Mouse (Mus musculus) adrenal gland, adult 18-20 months (tissue): ENCODE results near the gene Lrit2. TPM values are rescaled to one million over a fixed set of nuclear protein-coding genes. Genes with fewer than 3 reads are reported as not detected.
A peak's percentile ranks its signal among the peaks of the same experiment; 100 is the strongest.

Experiments used
- DNase-seq, 2 experiments: peaks; one replicate each; pipeline ENCODE4 v3.0.0; 2021 to 2022; ENCODE audit warnings: low spot score in 2 of 2
- long read RNA-seq, 2 experiments: library from polyadenylated mRNA; stranded (forward); transcript quantifications; one replicate each; pipeline ENCODE4 v2.0.0; 2021
- total RNA-seq, 2 experiments: library from RNA; stranded (reverse); gene quantifications; 1 replicate in 1 of 2; 2 replicates in 1 of 2; pipeline ENCODE4 v1.2.3; 2021

Lrit2 gene
- total RNA-seq = not detected
- long read RNA-seq, experiment 1 = 0 reads
- long read RNA-seq, experiment 2 = 0 reads

DNA sequence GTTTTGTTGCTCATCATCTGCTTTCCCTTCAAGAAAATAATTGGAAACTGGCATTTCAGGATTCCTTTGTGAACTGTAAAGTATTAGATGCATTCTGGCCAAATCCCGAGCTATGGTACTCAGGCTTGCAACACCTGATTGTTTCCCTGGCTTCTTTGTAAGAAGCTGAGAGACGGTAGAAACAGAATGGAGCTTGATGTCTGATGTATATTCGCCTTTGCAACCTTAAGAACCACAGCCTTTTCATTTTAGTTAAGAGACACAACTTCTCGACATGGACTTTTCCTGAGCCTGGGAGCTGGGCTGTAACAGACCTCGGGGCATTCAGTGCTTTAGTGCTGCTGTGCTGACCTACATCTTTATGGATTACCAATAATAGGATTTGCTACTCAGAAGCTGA lies at the start of gene Lrit2:
TSS of gene Lrit2 (plus strand) at position 301 of the 400 bp plus-strand sequence.
- DNase-seq = no peak

DNA sequence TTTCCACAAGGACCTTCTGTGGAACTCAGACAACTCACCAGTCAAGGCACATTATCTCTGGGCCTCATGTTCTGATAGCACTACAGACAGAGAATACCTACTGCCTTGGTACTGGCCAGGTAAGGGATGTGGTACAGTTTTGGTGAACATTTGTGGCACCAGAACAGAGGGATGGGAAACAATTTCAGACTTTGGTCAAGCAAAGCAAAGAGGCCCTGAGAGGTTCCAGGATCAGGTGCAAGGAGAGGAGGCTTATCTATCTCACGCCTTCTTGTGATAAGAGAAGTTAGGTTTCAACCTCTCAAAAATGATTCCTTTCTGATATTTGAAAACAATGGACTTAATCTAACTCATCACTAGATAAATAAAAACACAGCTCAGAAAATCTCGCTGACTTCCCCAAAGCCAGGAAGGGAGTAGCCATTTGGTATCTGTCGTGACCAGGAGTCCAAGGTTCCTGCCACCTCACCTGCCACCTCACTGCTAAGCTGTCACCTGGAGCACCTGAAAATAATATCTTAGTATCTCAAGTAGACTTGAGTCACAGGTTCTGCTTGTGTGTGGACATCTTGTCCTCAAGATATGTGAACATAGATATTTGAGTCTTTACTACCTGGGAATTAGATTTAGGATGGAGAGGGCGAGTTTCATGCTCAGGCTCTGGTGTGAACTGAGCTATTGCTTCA lies 40.3 kb upstream of the Lrit2 start:
- DNase-seq = no peak

DNA sequence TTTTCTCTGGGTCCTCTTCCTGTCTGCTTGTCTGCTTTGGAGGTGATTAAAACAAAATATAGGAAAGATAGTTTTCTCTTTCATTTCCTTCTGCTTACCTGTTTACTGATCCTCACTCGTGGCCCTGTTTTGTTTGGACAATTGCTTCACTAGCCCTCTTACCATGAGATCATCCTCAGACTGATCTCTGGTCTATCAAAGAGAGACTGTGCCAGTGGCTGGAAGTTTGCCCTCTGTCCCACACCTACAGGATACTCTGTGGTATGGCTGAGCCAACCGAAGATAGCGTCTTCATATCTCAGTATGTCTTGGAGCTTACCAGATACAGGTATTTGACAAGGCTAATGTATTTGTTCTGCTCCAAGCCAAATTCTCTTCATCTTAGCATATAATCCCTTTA lies 39.8 kb upstream of the Lrit2 start:
- DNase-seq = no peak

DNA sequence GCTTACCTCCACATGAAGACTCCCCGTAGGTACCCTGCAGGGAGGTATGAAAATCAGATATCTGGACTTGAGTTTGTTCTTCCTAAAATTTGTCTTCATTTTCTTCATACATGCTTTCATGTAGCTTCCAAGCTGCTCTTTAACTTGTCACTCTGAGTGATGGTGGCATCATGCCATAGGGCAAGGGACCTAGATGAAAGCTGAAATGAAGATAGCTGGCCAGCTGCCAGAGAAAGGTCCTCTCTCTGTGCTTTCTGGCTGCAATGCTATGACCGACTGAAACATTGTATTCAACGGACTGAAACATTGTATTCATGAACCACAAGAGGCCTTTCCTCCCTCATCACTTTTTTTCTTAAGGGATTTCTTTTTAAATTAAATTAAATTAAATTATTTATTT lies 39.2 kb upstream of the Lrit2 start:
- no peak for DNase-seq

DNA sequence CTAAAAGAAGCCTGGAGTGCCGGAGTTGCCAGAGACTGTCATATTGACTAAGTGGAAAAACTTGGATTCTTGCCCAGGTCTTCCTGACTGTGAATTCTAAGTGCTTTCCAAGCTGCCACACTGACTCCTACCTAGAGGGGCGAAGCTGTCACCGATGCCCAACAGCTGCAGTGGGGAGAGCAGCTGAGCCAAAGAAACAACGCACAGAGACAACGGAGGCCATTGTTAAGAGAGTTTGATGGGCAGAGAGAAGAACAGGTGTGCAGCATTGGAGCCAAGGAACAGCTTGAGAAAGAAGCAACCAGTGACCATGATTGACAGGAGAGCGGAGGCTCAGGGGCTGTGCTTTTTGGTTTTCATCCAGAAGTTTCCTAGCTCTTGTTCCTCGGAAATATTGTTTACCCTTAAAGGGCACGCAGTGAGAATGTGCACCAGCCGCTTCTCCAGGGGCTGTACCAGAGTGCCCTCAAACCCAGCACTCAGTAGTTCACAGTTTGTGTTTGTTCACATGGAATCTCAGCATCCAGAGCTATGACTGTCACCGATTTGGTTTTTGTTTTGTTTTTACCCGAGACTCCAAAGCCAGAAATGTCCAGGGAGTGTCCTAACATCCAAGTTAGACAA lies 35.1 kb upstream of the Lrit2 start:
- no peak for DNase-seq

DNA sequence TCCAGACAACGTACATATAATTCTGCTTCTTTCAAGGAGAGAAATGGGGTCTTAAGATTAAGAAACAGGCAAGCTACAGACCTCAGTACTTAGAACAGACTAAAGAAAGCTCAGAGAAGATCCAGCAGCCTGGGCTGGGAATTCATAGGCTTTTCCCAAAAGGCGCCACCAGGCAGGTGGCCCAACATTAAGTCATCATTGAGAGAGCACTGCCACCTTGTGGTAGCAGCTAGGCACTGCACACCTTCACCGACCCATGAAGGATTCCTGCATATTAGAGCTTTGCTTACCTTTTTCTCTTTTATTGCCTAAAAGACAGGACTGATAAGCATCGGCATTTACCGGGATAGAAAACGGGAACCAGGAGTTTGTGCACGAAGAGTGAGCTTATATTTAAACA lies 34.5 kb upstream of the Lrit2 start:
- peak; percentile 74 to 76 for DNase-seq

DNA sequence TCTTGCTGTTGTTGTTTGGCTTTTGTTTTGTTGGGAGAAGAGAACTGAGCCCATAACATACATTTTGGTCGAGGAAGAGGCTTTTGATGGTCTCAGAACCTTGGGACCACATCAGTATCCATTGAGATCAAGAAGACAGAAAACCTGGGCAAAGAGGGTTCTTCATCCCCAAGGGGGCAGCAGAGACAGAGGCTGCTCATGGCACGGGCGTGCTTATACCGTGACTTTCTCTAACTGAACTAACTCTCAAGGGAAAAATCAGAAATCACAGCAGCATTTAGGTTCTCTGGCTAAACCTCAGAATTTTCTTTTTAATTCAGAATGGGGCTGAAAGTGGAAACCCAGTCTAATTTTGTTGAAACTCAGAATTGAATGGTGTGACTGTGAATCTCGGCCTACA lies 33.3 kb upstream of the Lrit2 start:
- DNase-seq = no peak

DNA sequence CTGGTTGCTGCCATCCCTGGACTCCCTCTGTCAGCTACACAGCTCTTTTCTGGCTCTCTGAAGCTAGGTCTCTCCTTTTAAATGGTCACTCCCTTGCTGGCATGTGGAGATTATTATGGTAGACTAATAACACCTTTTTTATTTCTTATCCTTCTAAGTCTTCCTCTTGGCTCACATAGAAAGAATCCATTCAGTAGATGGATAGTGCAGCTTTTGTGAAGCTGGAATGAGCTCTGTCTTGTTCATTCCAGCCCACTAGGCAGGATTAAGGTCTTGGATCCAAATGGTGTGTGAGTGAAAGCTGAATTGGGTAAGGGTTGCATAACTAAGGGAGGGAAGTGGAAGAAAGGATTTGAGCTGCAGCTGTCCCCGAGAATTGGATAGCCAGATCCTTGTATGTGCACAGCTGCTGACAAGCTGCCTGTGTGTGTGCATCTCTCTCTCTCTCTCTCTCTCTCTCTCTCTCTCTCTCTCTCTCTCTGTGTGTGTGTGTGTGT lies 18.8 kb upstream of the Lrit2 start, which contains the start of gene Rgr:
TSS of gene Rgr (minus strand) at position 51 of the 497 bp plus-strand sequence.
- DNase-seq = no peak

DNA sequence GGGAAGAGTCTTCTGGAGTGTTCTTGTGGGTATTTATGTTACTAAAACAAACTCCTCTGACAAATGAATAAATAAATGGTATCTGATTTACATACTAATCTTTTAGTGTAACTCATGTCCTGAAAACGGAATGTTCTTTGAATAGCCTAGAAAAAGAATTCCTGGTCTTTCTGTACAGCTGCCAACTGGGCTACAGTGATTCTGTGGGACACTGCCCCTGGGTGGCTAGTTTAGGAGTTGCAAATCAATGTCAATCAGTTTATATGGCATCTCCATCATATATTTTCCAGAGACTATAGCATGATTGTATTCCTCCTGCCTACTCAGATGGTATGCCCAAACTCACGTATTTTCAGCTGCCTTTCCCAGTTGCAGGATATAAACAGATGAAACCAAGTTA lies 2.9 kb upstream of the Lrit2 start:
- DNase-seq = no peak

DNA sequence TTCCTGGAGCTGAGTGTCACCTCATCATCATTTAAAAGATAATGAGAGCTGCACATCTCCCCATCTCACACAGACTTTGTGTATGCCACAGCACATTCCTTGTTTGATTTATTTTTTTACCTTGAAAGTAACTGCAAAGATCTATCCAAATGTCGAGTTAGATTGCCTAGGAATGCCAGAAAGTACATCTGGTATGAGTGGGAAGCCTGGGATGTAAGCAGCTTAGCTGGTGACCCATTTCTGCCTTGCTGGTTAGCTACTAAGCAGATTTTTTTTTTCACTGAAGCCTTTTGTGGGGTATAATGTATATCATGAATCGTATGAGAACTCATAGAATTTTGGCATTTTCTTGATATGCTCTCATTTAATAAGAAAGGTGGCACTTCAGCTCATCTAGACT lies 1.1 kb upstream of the Lrit2 start:
- no peak for DNase-seq

DNA sequence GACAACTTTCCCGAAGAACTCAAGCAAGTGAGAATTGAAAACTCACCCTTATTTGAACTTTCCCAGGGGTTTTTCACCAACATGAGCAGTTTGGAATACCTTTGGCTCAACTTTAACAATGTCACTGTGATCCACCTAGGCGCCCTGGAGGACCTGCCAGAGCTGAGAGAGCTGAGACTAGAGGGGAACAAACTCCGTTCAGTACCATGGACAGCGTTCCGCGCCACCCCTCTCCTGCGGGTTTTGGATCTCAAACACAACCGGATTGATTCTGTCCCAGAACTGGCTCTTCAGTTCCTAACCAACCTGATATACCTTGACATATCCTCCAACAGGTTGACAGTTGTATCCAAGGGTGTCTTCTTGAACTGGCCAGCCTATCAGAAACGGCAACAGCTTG lies 787 bp downstream of the Lrit2 start:
- peak; percentile 46 to 53 for DNase-seq

DNA sequence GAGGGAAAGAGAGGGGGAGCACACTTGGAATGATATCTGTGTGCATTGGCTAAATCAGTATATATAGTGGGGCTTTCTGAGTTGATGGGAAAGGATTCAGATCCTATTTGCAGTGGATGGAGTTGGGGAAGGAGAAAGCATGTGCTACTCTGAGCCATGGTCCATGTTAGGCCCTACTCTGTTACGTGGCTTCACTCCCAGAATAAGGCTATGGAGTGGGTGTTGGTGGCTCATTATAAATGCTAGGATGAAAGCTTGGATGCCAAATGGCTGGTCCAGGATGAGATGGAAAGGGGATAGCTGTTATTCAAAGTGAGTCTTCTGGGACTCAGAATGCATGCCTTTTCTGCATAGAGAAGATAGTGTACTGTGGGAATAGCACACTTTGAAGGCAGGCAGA lies 13.0 kb downstream of the Lrit2 start:
- DNase-seq = no peak

DNA sequence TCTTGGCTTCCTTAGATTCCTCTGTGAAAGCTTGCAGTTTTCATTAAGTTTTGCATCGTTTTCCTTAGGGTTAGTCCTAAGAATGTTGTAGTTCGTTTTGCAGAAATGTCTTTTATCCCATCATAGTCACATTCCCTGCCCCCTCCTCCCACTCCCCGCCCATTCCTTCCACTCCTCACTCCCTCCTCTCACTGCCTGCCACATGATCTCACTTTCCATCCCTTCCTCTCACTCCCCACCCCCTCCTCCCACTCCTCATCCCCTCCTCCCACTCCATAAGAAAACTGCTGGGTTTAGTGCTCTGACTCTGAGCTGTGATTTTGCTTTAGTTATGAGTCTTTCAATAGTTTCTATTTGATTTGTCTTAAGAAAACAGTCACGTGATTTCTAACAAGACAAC lies 16.0 kb downstream of the Lrit2 start:
- DNase-seq = no peak

DNA sequence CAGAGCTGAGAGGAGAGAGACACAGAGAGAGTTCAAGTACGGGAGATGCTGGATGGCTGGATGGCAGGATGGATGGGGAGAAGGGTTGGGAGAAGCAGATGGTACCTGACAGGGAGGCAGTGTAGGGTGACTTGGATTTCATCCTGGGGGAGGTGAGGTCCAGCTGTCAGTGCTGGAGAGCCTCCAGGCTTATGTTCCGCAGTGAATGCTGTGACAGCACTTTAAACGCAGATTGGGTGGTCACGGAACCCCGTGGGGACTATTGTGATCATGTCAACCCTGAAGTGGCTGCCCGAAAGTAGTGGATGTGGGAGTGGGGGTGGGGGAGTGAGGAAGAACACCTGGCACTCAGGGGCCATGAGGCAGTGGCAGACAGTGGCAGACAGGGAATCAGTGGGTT lies 26.7 kb downstream of the Lrit2 start:
- DNase-seq = no peak

DNA sequence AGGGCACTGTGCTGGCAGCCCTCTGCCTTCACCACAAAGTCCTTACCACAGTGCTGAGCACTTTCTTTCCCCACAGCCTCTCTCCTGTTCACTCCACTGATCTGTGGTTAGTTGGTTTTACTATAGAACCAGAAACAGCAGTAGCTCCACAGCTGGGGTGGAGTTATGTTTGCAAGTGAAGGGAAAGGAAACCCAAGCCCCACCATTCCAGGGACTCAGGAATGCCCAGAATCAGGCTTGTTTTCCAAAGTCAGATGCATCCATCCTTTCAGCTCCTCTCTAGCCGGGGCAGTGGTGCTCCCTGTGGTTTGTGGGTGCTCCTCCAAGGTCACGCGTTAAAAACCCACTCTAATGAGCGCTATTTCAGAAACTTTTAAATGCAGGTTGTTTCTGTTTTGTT lies 27.8 kb downstream of the Lrit2 start:
- DNase-seq = no peak

DNA sequence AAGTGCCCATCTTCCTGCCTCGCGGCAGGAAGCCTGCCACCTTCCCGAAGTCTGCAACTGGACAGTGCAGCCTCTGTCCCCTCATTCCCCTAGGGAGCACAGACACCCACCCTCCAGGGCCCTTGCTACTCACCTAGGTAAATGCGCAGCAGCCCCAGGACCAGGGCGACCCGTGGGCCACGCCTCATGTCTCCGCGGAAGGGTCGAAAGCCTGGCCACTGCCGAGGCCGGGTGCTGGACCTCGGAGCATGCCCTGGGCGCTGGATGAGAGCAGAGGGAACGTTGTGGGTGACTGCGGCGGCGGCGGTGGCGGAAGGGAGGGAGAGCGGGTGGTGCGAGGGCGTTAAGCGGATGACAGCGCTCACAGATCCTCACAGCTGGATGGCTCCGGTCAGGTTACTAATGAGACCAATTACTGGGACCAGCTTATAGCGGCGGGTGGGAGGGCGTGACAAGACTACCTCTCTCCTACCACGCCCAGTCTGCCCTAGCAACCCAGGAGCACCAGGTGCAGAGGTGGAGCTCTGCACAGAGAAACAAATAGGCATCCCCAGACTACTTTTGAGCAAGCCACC lies 30.3 kb downstream of the Lrit2 start, which contains the start of gene Cdhr1:
TSS of gene Cdhr1 (minus strand) at position 392 of the 575 bp plus-strand sequence.
- DNase-seq = peak in 1 of 2 experiments; percentile 10

DNA sequence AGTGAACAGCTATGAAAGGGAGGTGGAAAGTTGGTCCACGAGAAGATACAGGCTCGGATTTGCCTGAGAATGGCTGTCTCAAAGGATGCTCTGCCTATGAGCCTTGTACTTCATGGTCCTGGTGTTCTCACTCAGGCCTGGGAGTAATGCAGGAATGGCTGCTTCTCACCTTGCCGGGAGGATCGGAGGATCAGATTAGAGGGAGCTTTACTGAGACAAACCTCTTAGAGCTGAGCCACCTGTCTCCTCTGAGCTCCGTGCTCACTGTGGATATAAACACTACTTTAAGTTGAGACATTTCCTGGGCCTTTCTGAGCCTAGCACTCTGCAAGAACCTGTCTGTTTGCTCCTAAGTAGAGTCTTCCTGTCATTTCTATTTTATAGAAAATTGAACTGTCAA lies 33.8 kb downstream of the Lrit2 start:
- no peak for DNase-seq

DNA sequence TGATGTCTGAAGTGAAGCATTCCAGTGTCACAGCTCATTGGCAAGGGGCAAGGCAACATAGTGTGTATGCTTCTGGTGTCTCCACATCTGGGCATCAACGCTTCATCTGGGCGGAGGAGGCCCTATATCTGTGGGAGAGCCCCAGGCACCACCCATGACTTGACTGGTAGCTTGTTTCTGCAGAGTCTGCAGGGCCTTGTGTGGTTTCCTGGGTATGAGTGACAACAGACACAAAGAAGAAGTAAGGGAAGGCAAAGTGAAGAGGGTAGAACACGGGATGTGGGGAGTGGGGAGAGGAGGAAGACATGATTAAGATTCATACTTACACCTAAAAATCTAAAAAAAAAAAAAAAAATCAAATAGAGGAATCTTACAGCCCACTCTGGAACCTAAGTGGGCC lies 34.8 kb downstream of the Lrit2 start:
- no peak for DNase-seq

DNA sequence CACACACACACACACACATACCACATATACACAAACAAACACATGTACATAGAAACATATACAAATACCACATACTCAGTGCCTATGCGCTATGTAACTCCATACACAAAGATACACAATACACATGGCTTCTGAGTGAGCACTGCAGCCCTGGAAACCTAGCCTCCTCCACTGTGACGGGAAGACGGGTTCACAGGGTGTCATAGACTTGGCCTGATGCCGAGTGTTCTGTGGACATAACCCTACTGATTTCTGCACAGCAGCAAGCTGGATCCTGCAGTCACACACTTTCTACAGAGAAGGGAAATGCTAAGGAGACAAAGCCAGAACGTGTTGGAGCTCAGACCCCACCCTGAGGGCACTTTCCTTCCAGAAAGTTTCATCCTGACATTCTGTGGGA lies 37.0 kb downstream of the Lrit2 start:
- DNase-seq = no peak

DNA sequence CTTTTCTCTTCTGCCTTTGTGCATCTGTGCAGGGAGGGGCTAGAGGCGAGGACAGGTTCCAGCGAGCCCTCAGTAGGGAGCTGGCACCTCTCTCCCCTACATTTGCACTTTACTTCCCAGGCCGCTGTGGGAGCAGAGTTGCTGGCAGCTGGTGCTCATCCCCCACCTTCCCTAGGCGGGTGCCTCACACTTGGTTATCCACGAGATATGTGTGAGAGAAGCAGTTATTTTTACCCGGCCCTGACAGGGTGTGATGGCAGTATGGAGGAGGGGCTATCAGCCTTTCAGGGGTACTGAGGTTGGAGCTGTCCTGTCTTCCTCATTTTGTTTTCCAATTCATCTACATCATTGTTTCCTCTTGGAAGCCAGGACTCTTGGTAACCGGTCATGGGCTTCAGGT lies 38.1 kb downstream of the Lrit2 start:
- DNase-seq = no peak

DNA sequence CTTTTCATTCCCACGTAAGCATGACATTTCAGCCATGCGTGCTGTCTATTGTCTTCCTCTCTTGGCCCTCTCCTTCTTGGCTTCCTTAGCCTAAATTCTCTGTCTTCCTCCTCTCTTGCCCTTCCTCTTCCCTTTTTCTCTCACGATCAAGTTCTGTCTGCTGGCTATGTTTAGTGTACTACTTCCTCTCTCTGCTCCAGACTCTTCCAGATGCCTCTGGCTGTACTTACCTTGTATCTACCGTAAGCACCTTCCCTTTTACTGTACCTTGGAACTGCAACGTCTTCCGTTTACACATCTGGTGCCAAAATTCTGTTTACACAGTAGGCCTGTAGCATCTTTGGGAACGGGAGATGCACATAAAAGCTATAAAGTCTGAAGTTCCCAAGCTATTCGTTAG lies 41.7 kb downstream of the Lrit2 start:
- DNase-seq = no peak

DNA sequence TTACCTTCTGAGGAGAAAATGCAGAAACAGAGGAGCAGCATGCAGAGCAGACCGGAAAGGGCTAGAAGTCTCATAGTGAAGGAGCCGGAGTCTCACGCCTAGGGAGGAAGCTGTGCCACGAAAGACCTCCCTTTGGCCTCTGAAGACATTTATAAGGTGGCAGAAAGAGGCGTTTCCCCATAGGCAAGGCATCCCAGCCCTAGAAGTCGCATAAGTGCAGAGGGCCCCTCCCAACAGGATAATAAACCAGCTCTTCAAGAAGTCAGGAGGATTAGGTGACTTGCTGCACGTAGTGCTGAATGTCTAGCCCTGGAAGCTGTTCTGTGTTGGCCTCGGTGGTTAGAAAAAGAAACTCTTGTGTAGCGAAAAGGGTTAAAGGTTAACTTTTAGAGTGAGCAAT lies 42.2 kb downstream of the Lrit2 start:
- DNase-seq = no peak
